Mouse (Mus musculus) fat pad, adult 2 months (tissue): ENCODE measurements around the gene Gm9507.
"Not testable (repeated sequence)": the region's sequence is repeated elsewhere in the genome, so short reads cannot be mapped to it uniquely, and the experiment has no call there.

Experiments
- DNase-seq: peaks from one replicate; pipeline ENCODE4 v3.0.0-alpha.2; 2011; ENCODE audit warnings: low read depth, low spot score; ENCODE audit errors: extremely low read depth

Gene Gm9507

GRCm38 (mm10) chr10:77772142-77772541 is 39.5 kb downstream of the Gm9507 start:
- DNase-seq, result not testable (repeated sequence)

GRCm38 (mm10) chr10:77771225-77771624 is 40.4 kb downstream of the Gm9507 start, which contains the start of gene Gm3238:
Gene Gm3238 (minus strand): TSS chr10:77771325.
- DNase-seq, result not testable (repeated sequence)

GRCm38 (mm10) chr10:77769727-77770126 is 41.9 kb downstream of the Gm9507 start:
- DNase-seq, result no peak
